Mouse (Mus musculus): Measurements from ENCODE around the gene Zfp865. TPM values are rescaled to one million over a fixed set of nuclear protein-coding genes. Genes with fewer than 3 reads are reported as not detected.

Gene Zfp865
- polyA plus RNA-seq, 1 experiment: 30.3 TPM

DNA sequence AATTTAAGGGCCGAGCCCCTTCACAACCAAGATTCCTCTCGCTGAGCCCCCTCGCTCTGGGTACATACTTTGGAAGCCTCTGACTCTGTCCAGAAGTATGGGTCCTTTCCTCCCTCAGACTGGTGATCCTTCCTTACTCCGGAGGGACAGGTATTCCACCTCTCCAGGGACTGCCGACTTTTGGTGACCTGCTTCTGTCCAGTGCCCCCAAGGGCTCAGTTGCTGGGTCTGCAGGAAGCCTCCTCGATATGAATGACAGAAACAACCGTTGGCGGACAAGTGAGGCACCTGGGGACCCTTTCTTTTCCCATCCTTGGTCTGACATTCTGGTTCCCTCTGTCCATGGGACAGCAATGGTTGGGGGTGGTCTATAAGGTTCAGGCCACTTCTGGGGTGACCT is 37.2 kb downstream of the Zfp865 start:
- H3K4me3 ChIP-seq (replicated peaks; ENCODE audit: insufficient read depth, low read depth, low read length): peak overlapping the region; percentile 60
- TF ChIP-seq POLR2A (IDR thresholded peaks at IDR 0.05; ENCODE audit: borderline replicate concordance, insufficient read depth, low read length) (no peak), CTCF (IDR thresholded peaks at IDR 0.05; ENCODE audit: borderline replicate concordance, insufficient read depth, low read depth, low read length) (no peak)
- H3K27me3 ChIP-seq (ENCODE audit: control insufficient read depth, insufficient read depth, low read length): no peaks in the 10 kb centered on the region
- 30% methylated on average over 8 of the region's 8 CpGs for WGBS
- H3K27ac ChIP-seq (ENCODE audit: insufficient read depth, low read length): peak overlapping the region; percentile 70
- H3K4me1 ChIP-seq (ENCODE audit: control insufficient read depth, insufficient read depth, low read length): peaks cover 16% of the 10 kb centered on the region
- DNase-seq: no peak

DNA sequence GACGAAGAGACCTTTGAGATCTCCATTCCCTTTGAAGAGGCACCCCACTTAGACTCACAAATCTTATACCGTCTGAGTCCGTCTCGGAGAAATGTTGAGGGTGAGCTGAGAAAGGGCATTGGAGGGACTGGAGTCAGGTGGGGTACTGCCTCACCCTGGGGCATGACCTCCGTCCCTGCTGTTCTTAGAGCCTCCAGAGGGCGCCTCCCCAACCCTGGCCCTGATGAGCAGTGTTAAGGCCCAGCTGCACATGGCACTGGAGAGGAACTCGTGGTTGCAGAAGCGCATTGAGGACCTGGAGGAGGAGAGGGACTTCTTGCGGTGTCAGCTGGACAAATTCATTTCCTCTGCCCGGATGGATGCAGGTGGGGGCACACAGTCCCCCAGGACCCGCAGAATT is 37.6 kb downstream of the Zfp865 start:
- no peaks in the 10 kb centered on the region for H3K27me3 ChIP-seq (ENCODE audit: control insufficient read depth, insufficient read depth, low read length)
- no peak for TF ChIP-seq CTCF (IDR thresholded peaks at IDR 0.05; ENCODE audit: borderline replicate concordance, insufficient read depth, low read depth, low read length)
- TF ChIP-seq POLR2A (IDR thresholded peaks at IDR 0.05; ENCODE audit: borderline replicate concordance, insufficient read depth, low read length): no peak
- H3K4me3 ChIP-seq (replicated peaks; ENCODE audit: insufficient read depth, low read depth, low read length): peak overlapping the region; percentile 60
- peak in 1 of 2 experiments; percentile 31 for DNase-seq
- WGBS: 45% methylated on average over 11 of the region's 11 CpGs
- H3K27ac ChIP-seq (ENCODE audit: insufficient read depth, low read length): no peak overlapping the region
- H3K4me1 ChIP-seq (ENCODE audit: control insufficient read depth, insufficient read depth, low read length): peaks cover 16% of the 10 kb centered on the region

DNA sequence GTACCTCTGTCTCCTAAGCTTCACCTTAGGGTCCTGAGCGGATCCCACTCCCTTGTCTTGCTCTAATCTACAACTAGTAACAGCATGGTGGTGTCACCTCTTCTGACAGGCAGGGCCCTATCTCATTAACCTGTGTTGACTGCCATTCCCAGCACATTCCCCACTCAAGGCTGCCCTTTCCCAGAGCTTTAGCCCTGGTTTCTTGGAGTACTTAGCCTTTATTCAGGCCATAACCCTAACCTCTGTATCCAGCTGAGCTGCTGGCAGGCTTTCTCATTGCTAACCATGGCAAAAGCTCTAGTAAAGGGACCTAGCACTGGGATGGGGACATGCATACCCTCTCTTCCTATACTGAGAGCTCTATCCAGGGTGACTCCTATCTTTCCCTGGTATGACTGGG is 38.5 kb downstream of the Zfp865 start:
- H3K4me1 ChIP-seq (ENCODE audit: control insufficient read depth, insufficient read depth, low read length): peaks cover 8% of the 10 kb centered on the region
- TF ChIP-seq CTCF (IDR thresholded peaks at IDR 0.05; ENCODE audit: borderline replicate concordance, insufficient read depth, low read depth, low read length) (no peak), POLR2A (IDR thresholded peaks at IDR 0.05; ENCODE audit: borderline replicate concordance, insufficient read depth, low read length) (no peak)
- no peak overlapping the region for H3K4me3 ChIP-seq (replicated peaks; ENCODE audit: insufficient read depth, low read depth, low read length)
- no peak overlapping the region for H3K27ac ChIP-seq (ENCODE audit: insufficient read depth, low read length)
- no peaks in the 10 kb centered on the region for H3K27me3 ChIP-seq (ENCODE audit: control insufficient read depth, insufficient read depth, low read length)
- WGBS: 94% methylated on average over 1 of the region's 1 CpGs
- no peak for DNase-seq

DNA sequence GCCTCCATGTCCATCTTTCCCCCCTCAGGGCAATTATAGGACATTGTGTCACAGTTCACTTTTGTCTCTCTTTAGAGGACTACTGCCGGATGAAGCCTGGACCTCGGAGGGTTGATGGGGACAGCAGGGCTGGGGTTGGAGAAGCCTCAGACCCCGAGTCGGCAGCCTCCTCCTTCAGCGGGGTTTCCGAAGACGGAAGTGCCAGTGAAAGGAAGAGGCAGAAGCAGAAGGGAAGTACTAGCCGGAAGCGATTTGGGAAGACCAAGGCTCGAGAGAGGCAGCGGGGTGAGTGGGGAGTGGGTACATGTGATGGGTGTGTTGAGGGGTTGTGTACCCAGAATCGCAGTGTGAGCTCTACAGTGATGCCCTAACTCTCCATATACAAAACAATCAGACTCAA is 39.2 kb downstream of the Zfp865 start:
- H3K4me1 ChIP-seq (ENCODE audit: control insufficient read depth, insufficient read depth, low read length): peaks cover 8% of the 10 kb centered on the region
- no peak for TF ChIP-seq CTCF (IDR thresholded peaks at IDR 0.05; ENCODE audit: borderline replicate concordance, insufficient read depth, low read depth, low read length)
- TF ChIP-seq POLR2A (IDR thresholded peaks at IDR 0.05; ENCODE audit: borderline replicate concordance, insufficient read depth, low read length): no peak
- whole genome bisulfite sequencing: 90% methylated on average over 12 of the region's 12 CpGs
- DNase-seq: peak in 1 of 2 experiments; percentile 38
- H3K4me3 ChIP-seq (replicated peaks; ENCODE audit: insufficient read depth, low read depth, low read length): no peak overlapping the region
- H3K27ac ChIP-seq (ENCODE audit: insufficient read depth, low read length): peak overlapping the region; percentile 35; the same call in 1 of the 2 replicates
- no peaks in the 10 kb centered on the region for H3K27me3 ChIP-seq (ENCODE audit: control insufficient read depth, insufficient read depth, low read length)

DNA sequence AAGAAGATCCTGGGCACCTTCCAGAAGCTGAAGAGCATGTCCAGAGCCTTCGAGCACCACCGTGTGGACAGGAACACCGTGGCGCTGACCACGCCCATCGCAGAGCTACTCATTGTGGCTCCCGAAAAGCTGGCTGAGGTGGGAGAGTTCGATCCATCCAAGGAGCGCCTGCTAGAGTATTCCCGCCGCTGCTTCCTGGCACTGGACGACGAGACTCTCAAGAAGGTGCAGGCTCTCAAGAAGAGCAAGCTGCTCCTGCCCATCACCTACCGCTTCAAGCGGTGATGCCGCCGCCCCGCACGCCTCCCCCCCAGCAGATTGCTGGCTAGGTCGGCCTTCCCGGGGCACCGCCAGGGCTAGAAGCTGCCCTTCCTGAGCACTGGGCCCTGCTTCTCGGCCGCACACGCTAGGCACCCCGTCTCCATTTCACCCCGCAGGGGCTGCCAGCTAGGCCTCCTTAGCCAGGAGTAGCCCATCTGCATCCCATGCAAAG is 40.1 kb downstream of the Zfp865 start:
- DNase-seq: peak; percentile 88 to 92
- H3K4me3 ChIP-seq (replicated peaks; ENCODE audit: insufficient read depth, low read depth, low read length): peak overlapping the region; percentile 91
- WGBS: 1% methylated on average over 27 of the region's 27 CpGs
- TF ChIP-seq POLR2A (IDR thresholded peaks at IDR 0.05; ENCODE audit: borderline replicate concordance, insufficient read depth, low read length): peak; percentile 51; the same call in 1 of the 2 replicates
- TF ChIP-seq CTCF (IDR thresholded peaks at IDR 0.05; ENCODE audit: borderline replicate concordance, insufficient read depth, low read depth, low read length): peak; percentile 84
- peaks cover 8% of the 10 kb centered on the region for H3K4me1 ChIP-seq (ENCODE audit: control insufficient read depth, insufficient read depth, low read length)
- H3K27me3 ChIP-seq (ENCODE audit: control insufficient read depth, insufficient read depth, low read length): no peaks in the 10 kb centered on the region
- peak overlapping the region; percentile 62 for H3K27ac ChIP-seq (ENCODE audit: insufficient read depth, low read length)

DNA sequence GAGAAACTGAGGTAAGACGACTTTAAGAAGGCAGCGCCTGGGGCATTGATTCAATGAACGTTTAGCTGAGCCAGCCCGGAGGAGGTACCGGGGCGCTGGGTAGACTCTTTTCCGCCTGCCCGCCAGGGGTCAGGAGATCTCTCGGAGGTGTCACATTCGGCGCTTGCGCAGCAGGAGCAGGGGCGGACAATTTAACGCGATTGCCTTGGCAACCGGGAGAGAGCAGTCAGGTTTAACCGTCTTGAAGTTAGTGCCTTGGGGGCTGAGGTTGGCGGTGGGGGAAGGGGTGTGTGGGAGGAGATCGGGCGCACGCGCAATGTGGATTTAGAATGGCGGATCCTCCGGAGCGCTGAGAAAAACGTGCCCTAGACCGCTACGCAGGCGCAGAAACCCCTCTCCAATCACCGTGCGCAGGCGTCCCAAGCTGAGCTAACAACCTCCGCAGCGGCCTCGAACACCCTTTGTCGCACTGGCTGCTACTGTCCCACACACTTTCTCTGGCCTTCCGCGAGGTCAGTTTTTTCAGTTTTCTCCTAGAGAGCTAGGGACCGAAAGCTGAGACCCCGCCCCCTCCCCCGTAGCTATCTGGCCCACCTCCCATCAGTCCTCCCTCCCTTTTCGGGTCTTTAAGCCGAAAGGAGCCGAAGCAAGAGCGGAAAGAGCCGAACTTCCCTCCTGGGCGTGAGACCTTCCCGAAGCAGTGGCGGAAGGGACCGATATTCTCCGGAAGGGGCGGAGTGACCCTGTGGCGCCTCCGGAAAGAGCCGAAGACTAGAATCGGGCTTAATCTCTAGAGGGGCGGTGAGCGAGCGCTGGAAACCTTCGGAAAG is 41.0 kb downstream of the Zfp865 start:
- Histone ChIP-seq H3K27ac (ENCODE audit: insufficient read depth, low read length) (peak overlapping the region; percentile 85), H3K27me3 (ENCODE audit: control insufficient read depth, insufficient read depth, low read length) (no peaks in the 10 kb centered on the region), H3K4me3 (replicated peaks; ENCODE audit: insufficient read depth, low read depth, low read length) (peak overlapping the region; percentile 91), H3K4me1 (ENCODE audit: control insufficient read depth, insufficient read depth, low read length) (peaks cover 11% of the 10 kb centered on the region)
- peak; percentile 97 to 100 for DNase-seq
- TF ChIP-seq CTCF (IDR thresholded peaks at IDR 0.05; ENCODE audit: borderline replicate concordance, insufficient read depth, low read depth, low read length) (peak; percentile 52; the same call in 1 of the 2 replicates), POLR2A (IDR thresholded peaks at IDR 0.05; ENCODE audit: borderline replicate concordance, insufficient read depth, low read length) (peak; percentile 57; the same call in 1 of the 2 replicates)
- WGBS: under 1% methylated on average over 60 of the region's 60 CpGs

DNA sequence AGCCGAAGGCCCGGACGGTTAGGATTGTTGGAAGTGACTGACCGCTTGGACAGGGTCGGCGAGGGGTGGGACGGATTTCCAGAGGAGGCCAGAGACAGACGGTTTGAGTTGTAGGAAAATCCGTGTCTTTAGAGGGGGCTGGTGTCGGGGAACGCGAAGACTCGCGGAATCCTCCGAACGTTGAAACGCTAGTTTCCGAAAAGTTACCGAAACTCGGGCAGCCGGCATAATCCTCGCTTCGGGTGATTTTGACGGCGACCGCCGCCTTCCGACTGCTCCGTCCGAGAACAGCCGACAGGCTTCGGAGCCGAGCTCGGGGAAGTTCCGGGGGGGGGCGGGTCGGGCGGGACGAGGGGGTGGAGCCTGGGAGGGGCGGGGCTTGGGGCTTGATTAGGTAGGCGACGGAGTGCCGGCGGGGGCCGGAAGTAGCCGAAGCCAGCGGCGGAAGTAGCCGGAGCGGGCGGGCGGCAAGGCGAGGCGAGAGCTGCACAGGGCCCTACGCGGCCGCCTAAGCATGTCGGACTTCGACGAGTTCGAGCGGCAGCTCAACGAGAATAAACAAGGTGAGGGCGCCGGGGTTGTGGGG is 41.7 kb downstream of the Zfp865 start, which contains the start of gene U2af2:
U2af2 (plus strand) TSS at position 370 of the 586 bp plus-strand sequence.
- under 1% methylated on average over 65 of the region's 65 CpGs for WGBS
- H3K27me3 ChIP-seq (ENCODE audit: control insufficient read depth, insufficient read depth, low read length): no peaks in the 10 kb centered on the region
- H3K4me1 ChIP-seq (ENCODE audit: control insufficient read depth, insufficient read depth, low read length): peaks cover 13% of the 10 kb centered on the region
- DNase-seq: peak; percentile 94
- H3K27ac ChIP-seq (ENCODE audit: insufficient read depth, low read length): peak within 1 kb of the TSS; percentile 85
- TF ChIP-seq POLR2A (IDR thresholded peaks at IDR 0.05; ENCODE audit: borderline replicate concordance, insufficient read depth, low read length) (peak; percentile 57; the same call in 1 of the 2 replicates), CTCF (IDR thresholded peaks at IDR 0.05; ENCODE audit: borderline replicate concordance, insufficient read depth, low read depth, low read length) (no peak)
- peak within 1 kb of the TSS; percentile 91 for H3K4me3 ChIP-seq (replicated peaks; ENCODE audit: insufficient read depth, low read depth, low read length)
